Comparison of ENCODE assay signal across 9 mouse cellular contexts in genomic region chr3:104007479-104007878, GRCm38 (mm10). TPM values are rescaled to one million over a fixed set of nuclear protein-coding genes. Genes with fewer than 3 reads are reported as not detected.
DNase-seq lines count a peak whose midpoint lies in the region; ATAC-seq lines count a peak whose summit lies in the region.
"Had no signal": no experiment of that assay in that cellular context is flagged by ENCODE, and none has a peak within 500 bp of the region (broad histone marks: within the 10 kb centered on the region; RNA-seq: fewer than 3 reads in every experiment).

No protein-coding gene starts in this region.

- peaks cover 61% of the 10 kb centered on the region for H3K36me3 ChIP-seq in embryonic facial prominence, embryonic 14.5 days (ENCODE audit: control insufficient read depth, insufficient read depth, low read length)
- H3K36me3 ChIP-seq in embryonic facial prominence, embryonic 10.5 days (replicated peaks), result peaks cover 70% of the 10 kb centered on the region
- peaks cover 25% of the 10 kb centered on the region for H3K36me3 ChIP-seq in neural tube, embryonic 14.5 days (ENCODE audit: control insufficient read depth, insufficient read depth, low read length)
- H3K36me3 ChIP-seq in neural tube, embryonic 15.5 days, result peaks cover 35% of the 10 kb centered on the region
- peaks cover 59% of the 10 kb centered on the region for H3K36me3 ChIP-seq in limb, embryonic 10.5 days

- no peak overlapping the region for H3K27ac ChIP-seq in embryonic facial prominence, embryonic 14.5 days (replicated peaks; ENCODE audit: low read depth, low read length)
- H3K27ac ChIP-seq in embryonic facial prominence, embryonic 10.5 days (replicated peaks), result no peak overlapping the region
- H3K27ac ChIP-seq in neural tube, embryonic 14.5 days (ENCODE audit: low read depth, low read length), result no peak overlapping the region
- no peak overlapping the region for H3K27ac ChIP-seq in neural tube, embryonic 15.5 days (replicated peaks)
- no peak overlapping the region for H3K27ac ChIP-seq in limb, embryonic 10.5 days

- 85% methylated on average over 8 of the region's 8 CpGs for WGBS in embryonic facial prominence, embryonic 14.5 days
- WGBS in embryonic facial prominence, embryonic 10.5 days, result 90% methylated on average over 8 of the region's 8 CpGs
- 55% methylated on average over 8 of the region's 8 CpGs for WGBS in neural tube, embryonic 14.5 days
- 47% methylated on average over 8 of the region's 8 CpGs for WGBS in neural tube, embryonic 15.5 days
- WGBS in limb, embryonic 10.5 days, result 94% methylated on average over 8 of the region's 8 CpGs

- no peaks in the 10 kb centered on the region for H3K27me3 ChIP-seq in embryonic facial prominence, embryonic 14.5 days (replicated peaks; ENCODE audit: control insufficient read depth, insufficient read depth, low read length)
- H3K27me3 ChIP-seq in embryonic facial prominence, embryonic 10.5 days (replicated peaks; ENCODE audit: low read depth, poor library complexity, severe bottlenecking), result no peaks in the 10 kb centered on the region
- no peaks in the 10 kb centered on the region for H3K27me3 ChIP-seq in neural tube, embryonic 14.5 days (ENCODE audit: control insufficient read depth, insufficient read depth, low read length)
- H3K27me3 ChIP-seq in neural tube, embryonic 15.5 days (replicated peaks), result no peaks in the 10 kb centered on the region
- H3K27me3 ChIP-seq in limb, embryonic 10.5 days (ENCODE audit: low read depth, poor library complexity, severe bottlenecking), result no peaks in the 10 kb centered on the region
- H3K27me3 ChIP-seq: CH12.LX had no signal

- H3K9me3 ChIP-seq in embryonic facial prominence, embryonic 14.5 days (ENCODE audit: control insufficient read depth, low read length), result no peaks in the 10 kb centered on the region
- H3K9me3 ChIP-seq in embryonic facial prominence, embryonic 10.5 days, result no peaks in the 10 kb centered on the region
- no peaks in the 10 kb centered on the region for H3K9me3 ChIP-seq in neural tube, embryonic 14.5 days (ENCODE audit: control insufficient read depth, low read length)
- H3K9me3 ChIP-seq in neural tube, embryonic 15.5 days (replicated peaks), result no peaks in the 10 kb centered on the region
- no peaks in the 10 kb centered on the region for H3K9me3 ChIP-seq in limb, embryonic 10.5 days (replicated peaks)

- H3K4me3 ChIP-seq in embryonic facial prominence, embryonic 14.5 days (ENCODE audit: low read depth, low read length), result no peak overlapping the region
- no peak overlapping the region for H3K4me3 ChIP-seq in embryonic facial prominence, embryonic 10.5 days
- H3K4me3 ChIP-seq in neural tube, embryonic 14.5 days (ENCODE audit: low read depth, low read length), result no peak overlapping the region
- no peak overlapping the region for H3K4me3 ChIP-seq in neural tube, embryonic 15.5 days (replicated peaks)
- H3K4me3 ChIP-seq in limb, embryonic 10.5 days, result no peak overlapping the region

- peak; percentile 35 for DNase-seq in embryonic facial prominence, embryonic 14.5 days (ENCODE audit: low spot score)
- DNase-seq in embryonic facial prominence, embryonic 10.5 days (ENCODE audit: low spot score), result no peak
- DNase-seq in frontal cortex, adult 2 months (ENCODE audit: extremely low spot score in 1 of 2, low spot score in 1 of 2), result peak; percentile 21 to 43
- DNase-seq in lung, postnatal 36 days, result peak; percentile 52
- no peak for DNase-seq in limb, embryonic 10.5 days (ENCODE audit: low spot score)

- peak; percentile 50; the same call in 1 of the 2 replicates for ATAC-seq in embryonic facial prominence, embryonic 14.5 days (ENCODE audit: low read depth)
- ATAC-seq in neural tube, embryonic 14.5 days (ENCODE audit: low read depth), result peak; percentile 60; the same call in 1 of the 2 replicates
- no peak for ATAC-seq in neural tube, embryonic 15.5 days (ENCODE audit: low FRiP score)
- no peak for ATAC-seq in megakaryocyte, adult 5-6 weeks (ENCODE audit: poor library complexity, severe bottlenecking)

- H3K9ac ChIP-seq in embryonic facial prominence, embryonic 14.5 days (ENCODE audit: low read depth, low read length), result no peak overlapping the region
- no peak overlapping the region for H3K9ac ChIP-seq in neural tube, embryonic 14.5 days (replicated peaks; ENCODE audit: low read depth, low read length)
- no peak overlapping the region for H3K9ac ChIP-seq in neural tube, embryonic 15.5 days (replicated peaks)

- no peak overlapping the region for H3K4me2 ChIP-seq in embryonic facial prominence, embryonic 14.5 days (ENCODE audit: low read depth, low read length)
- no peak overlapping the region for H3K4me2 ChIP-seq in neural tube, embryonic 14.5 days (ENCODE audit: low read depth, low read length)
- no peak overlapping the region for H3K4me2 ChIP-seq in neural tube, embryonic 15.5 days

- no peaks in the 10 kb centered on the region for H3K4me1 ChIP-seq in embryonic facial prominence, embryonic 14.5 days (ENCODE audit: control insufficient read depth, insufficient read depth, low read length)
- no peaks in the 10 kb centered on the region for H3K4me1 ChIP-seq in embryonic facial prominence, embryonic 10.5 days
- H3K4me1 ChIP-seq in neural tube, embryonic 14.5 days (ENCODE audit: control insufficient read depth, insufficient read depth, low read length), result no peaks in the 10 kb centered on the region
- no peaks in the 10 kb centered on the region for H3K4me1 ChIP-seq in neural tube, embryonic 15.5 days
- no peaks in the 10 kb centered on the region for H3K4me1 ChIP-seq in limb, embryonic 10.5 days

RNA-seq across cellular contexts. Expression of gene Phtf1, which starts 39.6 kb away (rescaled TPM):
- polyA plus RNA-seq in embryonic facial prominence, embryonic 14.5 days (2014; fragmentation: Nextera tagmentation; extraction: Ambion mirVana), result 41.1 and 41.4 TPM in 2 replicates
- polyA plus RNA-seq in embryonic facial prominence, embryonic 10.5 days (2016; fragmentation: Nextera tagmentation; extraction: Ambion mirVana), result 31.4 and 34.2 TPM in 2 replicates
- 27.3 and 33.4 TPM in 2 replicates for polyA plus RNA-seq in neural tube, embryonic 14.5 days (2014; fragmentation: Nextera tagmentation; extraction: Ambion mirVana)
- 21.8 and 22.8 TPM in 2 replicates for polyA plus RNA-seq in neural tube, embryonic 15.5 days (2015; fragmentation: Nextera tagmentation; extraction: Ambion mirVana)
- polyA plus RNA-seq in frontal cortex, adult 2 months (2012; rRNA removed), result 26.4 and 26.8 TPM in 2 replicates
- polyA plus RNA-seq in limb, embryonic 10.5 days (2016; fragmentation: Nextera tagmentation; extraction: Ambion mirVana), result 28.7 and 33.3 TPM in 2 replicates
- total RNA-seq in megakaryocyte, adult 5-6 weeks (2015), result 9.8 and 11.3 TPM in 2 replicates
- total RNA-seq in megakaryocyte, adult 5-6 weeks (2017), result 14.7 and 16.3 TPM in 2 replicates

Comparison
In these comparisons a context has a peak if more than half of its experiments do, and no peak if none do; other contexts are left out.
1. ATAC-seq: peak in embryonic facial prominence, embryonic 14.5 days (single experiment) and neural tube, embryonic 14.5 days (single experiment); none in neural tube, embryonic 15.5 days (single experiment) and megakaryocyte, adult 5-6 weeks (single experiment).
2. DNase-seq: peak in embryonic facial prominence, embryonic 14.5 days (single experiment), frontal cortex, adult 2 months (2 of 2) and lung, postnatal 36 days (single experiment); none in embryonic facial prominence, embryonic 10.5 days (single experiment) and limb, embryonic 10.5 days (single experiment).